Mouse (Mus musculus) B cell, adult 2 months (primary cell): ENCODE measurements around the gene Lrrc4c.

Experiments
- DNase-seq, 2 experiments: peaks; one replicate each; pipeline ENCODE4 v3.0.0; 2022

Gene Lrrc4c

GRCm38 (mm10) chr2:96573755-96574154, 255.8 kb downstream of the Lrrc4c start:
- DNase-seq, result no peak

- no peak for DNase-seq
Measured at GRCm38 (mm10) chr2:96577701-96578100, 259.7 kb downstream of the Lrrc4c start.

- DNase-seq, result no peak
Measured at GRCm38 (mm10) chr2:96580136-96580733, 262.3 kb downstream of the Lrrc4c start.

- DNase-seq, result no peak
Measured at GRCm38 (mm10) chr2:96585665-96586064, 267.7 kb downstream of the Lrrc4c start.

GRCm38 (mm10) chr2:96604801-96605200, 286.8 kb downstream of the Lrrc4c start:
- DNase-seq, result no peak

- DNase-seq, result no peak
Measured at GRCm38 (mm10) chr2:96614121-96614520, 296.2 kb downstream of the Lrrc4c start.

GRCm38 (mm10) chr2:96618691-96619205, 300.8 kb downstream of the Lrrc4c start:
- DNase-seq, result no peak

GRCm38 (mm10) chr2:96667113-96667512, 349.1 kb downstream of the Lrrc4c start:
- DNase-seq, result no peak

- DNase-seq, result no peak
Measured at GRCm38 (mm10) chr2:96681806-96682205, 363.8 kb downstream of the Lrrc4c start.

GRCm38 (mm10) chr2:96685328-96685727, 367.4 kb downstream of the Lrrc4c start:
- DNase-seq, result no peak

GRCm38 (mm10) chr2:96705004-96705403, 387.0 kb downstream of the Lrrc4c start:
- DNase-seq, result no peak

GRCm38 (mm10) chr2:96707772-96708350, 389.9 kb downstream of the Lrrc4c start:
- DNase-seq, result no peak

GRCm38 (mm10) chr2:96714561-96714960, 396.6 kb downstream of the Lrrc4c start:
- no peak for DNase-seq

- DNase-seq, result no peak
Measured at GRCm38 (mm10) chr2:96717353-96717752, 399.4 kb downstream of the Lrrc4c start.

GRCm38 (mm10) chr2:96723395-96723794, 405.4 kb downstream of the Lrrc4c start:
- DNase-seq, result no peak

- DNase-seq, result no peak
Measured at GRCm38 (mm10) chr2:96736081-96736480, 418.1 kb downstream of the Lrrc4c start.

- DNase-seq, result no peak
Measured at GRCm38 (mm10) chr2:96755066-96755465, 437.1 kb downstream of the Lrrc4c start.

GRCm38 (mm10) chr2:96757701-96758100, 439.7 kb downstream of the Lrrc4c start:
- no peak for DNase-seq

- no peak for DNase-seq
Measured at GRCm38 (mm10) chr2:96763538-96763937, 445.6 kb downstream of the Lrrc4c start.

- no peak for DNase-seq
Measured at GRCm38 (mm10) chr2:96775376-96775775, 457.4 kb downstream of the Lrrc4c start.

GRCm38 (mm10) chr2:96796681-96797385, 478.9 kb downstream of the Lrrc4c start:
- no peak for DNase-seq

GRCm38 (mm10) chr2:96850839-96851396, 532.9 kb downstream of the Lrrc4c start:
- DNase-seq, result no peak

- DNase-seq, result no peak
Measured at GRCm38 (mm10) chr2:96853797-96854196, 535.8 kb downstream of the Lrrc4c start.

- no peak for DNase-seq
Measured at GRCm38 (mm10) chr2:96876062-96876461, 558.1 kb downstream of the Lrrc4c start.
